Mouse (Mus musculus): ENCODE results near the gene Naa25. TPM values are rescaled to one million over a fixed set of nuclear protein-coding genes. Genes with fewer than 3 reads are reported as not detected.
"Not testable (repeated sequence)": the region's sequence is repeated elsewhere in the genome, so short reads cannot be mapped to it uniquely, and the experiment has no call there.

Gene Naa25
- 10 to 100 TPM; 25.9 to 29.7 TPM for total RNA-seq (2021)
- long read RNA-seq, experiment 1, full-length matches to known transcripts, result 21 of 35 reads
- long read RNA-seq, experiment 1, partial matches to known transcripts, result 9 of 35 reads
- long read RNA-seq, experiment 1, other reads (novel, unspliced or antisense), result 5 of 35 reads
- long read RNA-seq, experiment 2, full-length matches to known transcripts, result 26 of 39 reads
- long read RNA-seq, experiment 2, partial matches to known transcripts, result 7 of 39 reads
- long read RNA-seq, experiment 2, other reads (novel, unspliced or antisense), result 6 of 39 reads

DNA sequence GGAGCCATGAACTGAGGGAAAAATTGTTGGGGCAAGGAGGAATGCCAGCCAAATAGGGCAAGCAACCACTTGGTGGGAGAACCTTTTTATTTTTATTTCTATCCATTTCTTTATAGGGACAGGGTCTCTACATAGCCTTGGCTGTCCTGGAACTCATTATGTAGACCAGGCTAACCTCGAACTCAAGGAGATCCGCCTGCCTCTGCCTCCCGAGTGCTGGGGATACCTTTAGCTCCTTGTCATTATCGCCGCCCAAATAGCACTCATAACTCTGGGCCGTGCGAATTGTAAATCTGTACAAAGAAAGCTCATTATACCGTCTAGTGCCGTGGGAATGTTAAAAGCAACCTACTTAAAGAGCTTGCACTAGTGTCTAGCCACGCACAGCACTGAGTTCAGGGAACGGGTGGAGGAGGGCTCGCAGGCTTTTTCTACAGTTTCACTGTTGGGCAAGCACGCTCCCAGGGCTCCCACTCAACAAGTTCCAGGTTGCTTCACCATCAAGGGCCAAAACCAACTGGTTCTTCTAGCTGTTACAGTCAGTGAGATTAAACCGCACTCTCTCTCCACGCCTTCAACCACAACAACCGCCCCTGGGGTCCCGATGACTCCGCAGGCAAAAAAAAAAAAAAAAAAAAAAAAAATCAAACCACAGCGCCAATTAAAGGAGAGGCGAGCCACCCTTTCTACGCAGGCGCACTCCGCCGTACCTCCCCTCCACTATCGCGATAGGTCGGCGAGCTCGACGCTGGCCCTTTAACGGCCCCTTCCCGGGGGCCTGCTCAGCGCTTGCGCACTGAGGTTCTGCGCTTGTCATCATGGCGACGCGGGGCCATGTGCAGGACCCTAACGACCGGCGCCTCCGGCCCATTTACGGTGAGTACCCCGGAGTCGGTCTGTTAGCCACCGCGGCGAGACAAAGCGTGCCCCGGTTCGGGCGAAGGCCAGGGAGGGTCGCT lies at the start of gene Naa25:
TSS of gene Naa25 (plus strand) at position 750 of the 959 bp plus-strand sequence.
- DNase-seq (ENCODE audit: low spot score), result peak; percentile 96

DNA sequence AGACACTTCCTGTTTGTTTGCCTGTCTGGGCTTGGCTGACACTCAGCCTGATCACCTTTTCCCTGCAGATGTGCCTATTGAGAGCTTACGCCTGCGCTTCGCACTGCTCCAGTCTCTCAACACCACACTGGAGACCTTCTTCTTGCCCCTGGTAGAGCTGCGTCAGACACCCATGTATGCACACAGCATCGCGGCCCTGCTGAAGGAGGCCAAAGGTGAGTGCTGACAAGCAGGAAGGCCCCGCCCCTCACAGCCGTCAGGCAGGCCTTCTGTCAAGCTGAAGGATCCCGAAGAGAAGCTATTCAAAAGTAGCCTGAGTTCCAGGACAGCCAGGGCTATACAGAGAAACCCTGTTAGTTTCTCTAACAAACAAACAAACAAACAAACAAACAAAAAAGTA lies 38.5 kb upstream of the Naa25 start:
- no peak for DNase-seq (ENCODE audit: low spot score)

DNA sequence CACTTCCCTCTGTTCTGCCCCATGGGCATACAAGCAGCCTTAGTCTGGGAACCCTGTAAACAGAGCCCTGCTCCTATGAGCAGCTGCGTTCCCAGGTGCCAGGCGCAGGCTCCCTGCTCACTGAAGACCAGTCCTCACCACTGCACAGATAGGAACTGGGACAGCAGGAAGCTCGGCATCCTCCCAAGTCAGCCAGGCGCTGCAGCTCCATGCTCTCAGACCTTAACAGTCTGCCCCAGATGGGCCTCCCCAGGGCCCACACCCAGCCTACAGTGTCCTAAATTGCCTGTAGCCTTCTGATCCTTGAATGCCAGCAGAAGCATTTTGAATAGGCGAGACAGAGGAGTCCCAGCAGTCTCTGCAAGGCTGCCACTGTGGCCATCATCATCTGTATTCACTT lies 36.0 kb upstream of the Naa25 start:
- no peak for DNase-seq (ENCODE audit: low spot score)

DNA sequence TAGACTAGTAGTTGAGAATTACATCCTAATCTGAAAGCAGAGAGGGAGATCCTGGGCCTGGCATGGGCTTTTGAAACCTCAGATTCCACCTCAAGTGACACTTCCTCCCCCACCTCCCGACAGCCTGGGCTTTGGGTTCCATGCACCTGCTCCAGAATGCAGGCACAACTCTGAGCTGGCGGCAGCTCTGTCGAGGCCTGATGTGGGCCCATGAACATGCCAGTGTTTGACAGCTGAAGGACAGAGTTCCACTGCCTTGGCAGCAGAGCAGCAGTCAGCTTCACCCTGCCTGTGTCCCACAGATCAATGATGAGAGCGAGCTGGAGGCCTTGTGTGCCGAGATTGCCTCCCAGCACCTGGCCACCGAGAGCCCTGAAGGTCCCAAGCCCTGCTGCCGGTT lies 34.3 kb upstream of the Naa25 start:
- DNase-seq (ENCODE audit: low spot score), result peak; percentile 37

DNA sequence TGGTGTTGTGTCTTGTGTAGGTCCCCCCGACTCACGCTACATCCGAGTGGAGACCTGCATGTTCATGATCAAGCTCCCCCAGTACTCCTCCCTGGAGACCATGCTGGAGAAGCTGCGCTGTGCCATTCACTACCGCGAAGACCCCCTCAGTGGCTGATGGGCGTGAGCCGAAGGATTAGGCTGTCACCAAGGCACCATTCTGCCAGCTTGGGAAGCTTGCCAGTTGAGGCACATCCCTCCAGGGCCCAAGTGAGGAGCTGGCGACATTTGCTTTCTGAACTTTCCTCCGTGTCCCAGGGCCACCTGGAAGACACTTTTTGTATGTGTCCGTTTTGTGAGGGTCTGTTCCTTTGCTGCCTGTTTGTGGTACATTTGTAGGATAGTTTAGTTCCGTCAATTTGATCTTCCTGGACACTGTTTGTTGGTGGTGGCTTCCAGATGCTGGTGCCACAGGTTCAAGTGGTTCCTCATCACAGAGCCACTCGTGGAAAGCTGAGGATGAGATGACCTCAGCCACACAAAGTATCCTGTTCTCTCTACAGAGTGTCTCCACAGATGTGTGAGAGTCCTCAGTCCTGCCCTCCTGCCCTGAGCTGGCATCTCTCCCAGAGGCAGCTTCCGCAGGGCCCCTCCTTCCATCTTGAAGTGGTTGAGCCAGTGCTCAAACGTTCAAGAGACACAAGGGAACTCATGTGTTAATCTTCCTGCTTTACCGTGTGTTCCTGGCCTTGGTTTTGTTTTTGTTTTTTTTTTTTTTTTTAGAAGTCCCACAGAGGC lies 31.1 kb upstream of the Naa25 start:
- no peak for DNase-seq (ENCODE audit: low spot score)

DNA sequence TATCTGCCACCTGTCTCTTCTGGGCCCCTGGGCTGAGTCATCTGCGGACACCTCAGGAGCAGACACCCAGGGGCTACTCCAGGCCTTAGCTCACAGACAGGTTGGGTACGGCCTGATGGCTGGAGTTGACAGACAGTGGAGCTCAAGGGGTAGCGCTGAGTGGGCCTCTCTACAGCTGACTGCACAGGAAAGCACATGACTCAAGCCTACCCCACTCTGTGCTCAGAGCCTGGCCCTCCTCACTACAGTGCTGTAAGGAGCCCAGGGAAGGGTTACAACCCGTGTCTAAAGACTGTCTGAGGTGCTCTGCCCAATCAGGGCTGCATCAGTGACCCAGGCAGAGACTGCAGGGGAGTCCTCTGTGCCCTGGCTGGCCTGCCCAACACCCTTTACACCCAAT lies 30.5 kb upstream of the Naa25 start:
- DNase-seq (ENCODE audit: low spot score), result no peak

DNA sequence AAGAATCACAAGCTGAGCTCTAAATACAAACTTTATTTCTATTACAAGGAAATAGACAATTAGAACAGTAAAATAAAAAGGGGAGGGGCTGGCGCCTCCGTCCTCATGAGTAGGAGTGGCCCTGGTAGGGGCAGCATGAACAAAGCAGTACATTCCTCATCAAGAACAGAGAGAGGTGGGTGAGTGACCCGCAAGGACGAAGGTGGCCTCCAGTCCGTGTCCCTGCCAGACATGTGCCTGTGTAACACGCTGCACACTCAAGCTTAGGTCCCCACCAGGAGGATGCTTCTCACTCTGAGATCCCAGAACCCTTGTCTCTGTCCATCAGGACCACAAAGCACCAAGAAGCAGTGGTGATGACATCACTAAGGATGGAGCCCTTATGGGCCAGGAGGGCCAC lies 26.0 kb upstream of the Naa25 start:
- DNase-seq (ENCODE audit: low spot score), result no peak

DNA sequence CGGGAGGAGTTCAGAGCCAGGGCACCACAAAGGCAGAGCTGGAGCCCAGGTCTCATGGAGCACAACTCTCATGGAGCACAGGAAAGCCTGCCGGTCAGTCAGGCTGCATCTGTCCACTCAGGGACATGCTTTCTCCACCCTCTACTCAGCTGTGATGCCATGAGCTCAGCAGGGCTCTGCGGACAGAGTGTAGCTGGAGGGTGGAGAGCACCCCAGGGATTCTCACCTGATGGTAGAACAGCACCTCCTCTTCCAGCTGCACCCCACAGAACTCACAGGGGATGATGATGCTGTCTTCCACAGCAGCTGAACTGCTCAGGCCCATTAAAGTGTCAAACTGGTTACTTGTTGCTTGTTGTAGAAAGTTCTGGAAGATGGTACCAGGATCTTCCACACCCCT lies 22.9 kb upstream of the Naa25 start:
- DNase-seq (ENCODE audit: low spot score), result no peak

DNA sequence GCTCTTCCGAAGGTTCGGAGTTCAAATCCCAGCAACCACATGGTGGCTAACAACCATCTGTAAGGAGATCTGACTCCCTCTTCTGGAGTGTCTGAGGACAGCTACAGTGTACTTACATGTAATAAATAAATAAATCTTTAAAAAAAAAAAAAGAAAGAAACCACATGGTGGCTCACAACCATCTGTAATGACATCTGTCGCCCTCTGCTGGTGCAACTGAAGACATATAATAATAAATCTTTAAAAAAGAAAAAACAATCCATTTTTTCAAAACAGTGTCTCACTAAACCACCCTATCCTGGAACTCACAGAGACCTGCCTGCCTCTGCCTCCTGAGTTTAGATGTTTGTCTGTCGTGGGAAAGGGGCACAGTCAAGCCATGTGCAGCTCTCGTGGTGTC lies 20.8 kb upstream of the Naa25 start:
- not testable (repeated sequence) for DNase-seq (ENCODE audit: low spot score)

DNA sequence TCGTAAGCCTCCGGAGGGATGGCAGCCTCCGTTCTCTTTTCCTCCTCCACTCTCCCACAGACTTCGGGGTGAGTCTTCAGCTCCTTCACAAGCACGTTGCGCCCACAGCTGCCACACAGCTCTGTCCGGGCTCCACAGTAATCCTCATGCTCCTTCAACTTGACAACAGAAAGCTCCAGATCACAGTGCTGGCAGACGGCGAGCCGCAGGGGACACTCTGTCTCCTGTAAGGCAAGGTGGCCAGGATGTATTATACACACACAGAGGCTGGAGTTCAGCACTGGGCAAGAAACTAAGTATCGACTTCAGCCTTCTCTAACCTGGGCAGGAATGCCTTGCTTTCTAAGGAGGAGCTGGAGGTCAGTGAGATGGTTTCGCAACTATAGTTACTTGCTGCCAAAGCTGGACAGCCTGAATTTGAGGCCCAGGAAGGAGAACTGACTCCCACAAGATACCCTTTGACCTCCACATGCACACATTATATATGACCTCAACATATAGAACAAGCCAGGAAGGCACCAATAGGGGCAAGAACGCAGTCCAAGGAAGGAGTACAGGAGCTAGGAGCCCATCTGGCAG lies 19.0 kb upstream of the Naa25 start:
- peak; percentile 55 for DNase-seq (ENCODE audit: low spot score)

DNA sequence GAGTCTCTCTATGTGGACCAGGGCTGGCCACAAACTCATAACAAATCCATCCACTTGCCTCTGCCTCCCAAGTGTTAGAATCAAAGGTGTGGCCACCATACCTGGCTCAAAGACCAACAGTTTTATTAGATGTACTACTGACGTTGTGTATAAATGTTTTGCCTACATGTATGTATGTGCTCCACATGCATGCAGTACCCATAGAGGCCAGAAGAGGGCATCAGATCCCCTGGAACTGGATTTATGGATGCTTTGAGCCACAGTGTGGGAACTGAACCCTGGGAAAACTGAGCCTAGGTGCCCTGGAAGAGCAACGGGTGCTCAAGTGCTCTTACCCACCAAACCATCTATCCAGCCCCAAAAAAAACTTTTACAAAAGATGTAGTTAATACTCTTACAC lies 17.0 kb upstream of the Naa25 start:
- no peak for DNase-seq (ENCODE audit: low spot score)

DNA sequence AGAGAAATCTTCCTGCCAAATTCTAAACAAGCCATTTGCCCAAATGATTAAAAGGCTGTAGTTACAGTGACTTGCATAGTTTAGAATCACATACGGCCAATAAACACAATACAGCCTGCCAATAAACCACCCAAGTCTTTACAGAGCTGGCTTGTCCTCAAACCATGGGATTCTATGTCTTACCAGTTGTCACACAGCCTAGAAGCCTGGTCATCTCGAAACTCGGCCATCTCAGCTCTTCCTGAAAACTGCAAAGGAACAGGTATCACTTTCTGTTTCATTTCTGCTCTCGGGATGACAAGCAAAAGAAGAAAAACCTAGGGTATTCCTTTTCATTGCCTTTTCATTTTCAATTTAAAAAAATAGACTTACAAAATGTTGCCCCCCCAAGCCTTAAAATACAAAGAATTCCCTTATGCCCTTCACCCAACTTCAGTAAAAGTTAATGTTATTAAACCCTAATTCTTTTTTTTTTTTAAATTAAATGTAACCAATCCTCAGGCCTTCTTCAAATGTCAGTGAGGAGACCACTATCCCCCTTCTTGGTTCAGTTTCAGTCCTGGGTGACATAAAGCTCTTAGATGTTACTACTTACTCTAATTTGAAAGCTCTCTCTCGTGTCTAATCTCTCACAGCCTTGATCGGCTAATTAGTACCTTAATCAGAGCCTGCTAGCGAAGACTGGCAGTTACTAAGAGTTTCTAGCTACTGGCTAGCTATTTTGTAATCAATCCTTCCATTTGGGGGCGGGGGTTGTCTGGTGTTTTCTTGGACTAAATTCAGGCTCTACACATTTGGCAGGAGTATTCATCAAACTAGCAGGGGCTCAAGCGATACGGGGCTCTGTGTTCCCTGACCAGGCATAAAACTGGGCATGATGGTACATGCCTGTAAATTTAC lies 13.6 kb upstream of the Naa25 start:
- DNase-seq (ENCODE audit: low spot score), result peak; percentile 40

DNA sequence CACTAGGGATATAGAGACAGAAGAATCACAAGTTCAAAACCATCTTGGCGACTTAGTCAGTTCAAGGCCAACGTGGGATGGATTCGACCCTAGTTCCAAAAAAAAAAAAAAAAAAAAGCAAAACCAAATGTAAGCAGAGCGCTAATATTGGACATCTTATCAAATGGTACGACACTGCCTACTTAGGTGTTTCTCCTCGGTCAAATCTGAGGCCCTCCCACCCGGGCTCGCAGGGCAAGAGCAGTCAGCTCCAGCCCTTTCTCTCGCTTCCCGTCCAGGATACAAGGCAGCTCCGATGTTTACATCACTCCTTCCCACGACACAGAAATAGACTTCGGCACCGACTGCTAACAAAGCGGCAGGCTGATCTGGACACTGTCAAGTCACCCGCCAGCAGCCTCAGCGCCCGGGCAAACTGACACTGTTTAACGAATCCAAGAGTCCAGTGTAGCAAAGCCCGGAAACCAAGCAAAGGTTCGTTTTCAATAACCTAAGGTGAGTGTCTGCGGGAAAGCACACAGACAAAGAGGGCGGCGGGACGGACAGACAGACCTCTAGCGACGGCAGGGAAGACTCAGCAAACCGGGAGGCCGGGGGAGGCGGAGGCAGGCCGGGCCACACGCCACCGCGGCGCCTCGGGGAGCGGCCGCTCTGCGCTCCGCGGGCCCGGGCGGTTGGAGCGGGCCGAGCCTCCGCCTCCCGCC lies 12.8 kb upstream of the Naa25 start:
- DNase-seq (ENCODE audit: low spot score), result no peak

DNA sequence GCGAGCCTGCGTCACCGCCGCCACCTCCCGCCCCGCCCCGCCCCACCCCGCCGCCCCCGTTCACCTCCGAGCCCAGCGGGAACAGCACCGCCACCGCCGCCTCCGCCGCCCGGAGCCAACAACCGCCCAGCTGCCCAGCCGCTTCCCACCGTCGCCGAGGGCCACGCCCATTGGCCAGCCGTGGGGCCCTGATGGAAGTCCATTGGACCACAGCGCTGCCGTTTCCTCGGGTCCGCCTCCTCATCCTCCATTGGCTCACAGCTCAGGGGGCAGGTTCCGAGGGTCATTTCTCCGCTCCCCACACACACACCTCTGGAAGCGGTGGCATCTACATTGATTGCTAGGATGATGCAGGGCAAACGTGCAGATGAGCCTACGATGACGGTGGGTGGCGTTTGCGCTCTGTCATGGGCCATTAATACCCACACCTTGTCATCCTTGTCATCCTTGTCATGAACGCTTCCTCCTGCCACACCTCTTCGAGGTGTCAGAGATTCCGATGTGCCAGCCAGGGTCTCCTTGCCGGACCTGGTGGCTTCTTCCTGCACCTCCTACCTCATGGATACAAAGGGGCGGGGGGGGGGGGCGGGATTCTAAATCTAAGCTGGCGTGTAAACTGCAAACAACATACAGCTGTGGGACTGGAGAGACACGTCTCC lies 12.1 kb upstream of the Naa25 start, which contains the start of gene Trafd1:
TSS of gene Trafd1 (minus strand) at position 172 of the 659 bp plus-strand sequence.
- peak; percentile 96 for DNase-seq (ENCODE audit: low spot score)

DNA sequence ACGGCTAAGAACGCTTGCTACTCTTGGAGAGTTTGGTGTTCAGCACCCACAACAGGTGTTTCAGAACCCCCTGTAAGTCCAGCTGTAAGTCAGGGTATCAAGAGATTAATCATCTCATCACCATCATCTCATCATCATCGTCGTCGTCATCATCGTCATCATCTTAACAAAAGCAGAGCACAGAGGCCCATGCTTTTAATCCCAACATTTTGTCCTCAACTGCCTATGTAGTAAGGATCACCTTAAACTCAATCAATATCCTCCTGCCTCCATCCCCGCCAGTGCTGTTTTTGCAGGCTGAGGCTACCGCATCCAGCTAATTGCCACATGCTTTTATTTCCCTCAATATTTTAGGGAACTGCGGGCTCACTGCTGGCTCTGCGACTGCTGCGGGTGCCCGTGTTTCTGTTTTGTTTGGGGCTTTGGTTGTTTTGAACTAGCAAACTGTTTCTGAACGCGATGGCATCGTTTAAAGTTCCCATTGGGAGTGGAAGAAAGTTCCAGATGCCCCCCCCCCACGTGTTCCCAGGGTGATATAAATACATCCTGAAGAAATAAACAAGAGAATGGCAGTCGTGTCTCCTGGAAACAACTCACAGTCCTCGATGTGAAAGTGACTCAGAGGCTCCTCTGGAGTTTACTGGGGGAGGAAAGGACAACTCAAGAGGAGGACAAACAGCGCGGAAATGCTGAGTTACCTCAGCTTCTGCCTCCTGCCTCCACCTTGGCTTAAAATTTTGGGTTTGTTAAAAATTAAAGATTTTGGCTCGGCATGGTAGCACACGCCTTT lies 11.4 kb upstream of the Naa25 start:
- DNase-seq (ENCODE audit: low spot score), result no peak

DNA sequence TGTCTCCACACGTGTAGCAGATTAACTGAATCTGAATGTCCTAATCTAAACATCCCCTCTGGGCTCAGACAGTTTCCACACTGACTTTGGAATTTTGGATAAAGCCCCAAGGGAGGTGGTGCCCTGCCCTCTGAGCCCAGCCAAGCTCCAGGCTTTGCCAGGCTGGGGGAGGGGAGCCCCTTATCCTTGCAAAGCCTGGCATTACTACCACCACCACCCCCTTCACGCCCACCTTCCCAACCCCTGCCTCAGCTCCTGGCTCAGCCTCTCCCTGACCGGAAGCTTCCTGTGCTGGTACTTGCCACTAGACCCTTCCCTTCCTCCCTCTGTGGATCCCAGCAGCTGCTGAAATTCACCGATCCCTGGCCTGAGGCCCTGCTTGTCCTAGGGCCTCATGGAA lies 10.6 kb upstream of the Naa25 start:
- no peak for DNase-seq (ENCODE audit: low spot score)

DNA sequence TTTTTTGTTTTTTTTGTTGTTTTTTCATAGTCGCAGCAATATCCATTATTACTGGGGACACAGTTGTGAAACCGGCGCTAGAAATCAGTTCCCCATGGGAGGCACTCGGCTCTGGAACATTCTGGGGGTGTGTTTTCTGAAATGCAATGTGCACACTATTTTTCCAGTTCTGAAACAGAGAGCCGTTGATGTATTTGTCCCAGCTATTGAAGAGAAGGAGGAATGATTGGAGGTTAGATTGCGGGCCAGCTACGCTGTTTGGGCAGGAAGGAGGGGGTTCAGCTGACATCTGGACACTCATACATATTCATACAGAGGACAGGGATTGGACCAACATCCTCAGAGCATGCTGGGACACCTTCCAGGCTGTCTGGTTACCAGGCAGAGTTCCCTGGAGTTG lies 8.6 kb upstream of the Naa25 start:
- peak; percentile 34 for DNase-seq (ENCODE audit: low spot score)

DNA sequence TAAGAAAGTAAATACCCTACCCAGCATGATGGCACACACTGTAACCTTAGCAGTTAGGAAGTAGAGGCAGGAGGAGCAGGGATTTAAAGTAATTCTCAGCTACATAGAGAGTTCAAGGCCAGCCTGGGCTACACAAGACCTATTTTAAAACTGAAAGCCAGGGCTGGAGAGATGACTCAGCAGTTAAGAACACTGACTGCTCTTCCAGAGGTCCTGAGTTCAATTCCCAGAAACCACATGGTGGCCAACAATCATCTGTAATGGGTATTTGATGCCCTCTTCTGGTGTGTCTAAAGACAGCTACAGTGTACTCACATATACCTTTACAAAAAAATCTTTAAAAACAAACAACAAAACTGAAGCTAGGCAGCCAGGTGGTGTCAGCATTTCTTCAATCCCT lies 8.0 kb upstream of the Naa25 start:
- no peak for DNase-seq (ENCODE audit: low spot score)
